Mouse (Mus musculus) thymus, adult 18-20 months (tissue): Measurements from ENCODE around the gene Lmod3.

Source experiments
- DNase-seq, 2 experiments: peaks; one replicate each; pipeline ENCODE4 v3.0.0; 2022; ENCODE audit warnings: mixed read lengths in 2 of 2

Lmod3 gene

DNA sequence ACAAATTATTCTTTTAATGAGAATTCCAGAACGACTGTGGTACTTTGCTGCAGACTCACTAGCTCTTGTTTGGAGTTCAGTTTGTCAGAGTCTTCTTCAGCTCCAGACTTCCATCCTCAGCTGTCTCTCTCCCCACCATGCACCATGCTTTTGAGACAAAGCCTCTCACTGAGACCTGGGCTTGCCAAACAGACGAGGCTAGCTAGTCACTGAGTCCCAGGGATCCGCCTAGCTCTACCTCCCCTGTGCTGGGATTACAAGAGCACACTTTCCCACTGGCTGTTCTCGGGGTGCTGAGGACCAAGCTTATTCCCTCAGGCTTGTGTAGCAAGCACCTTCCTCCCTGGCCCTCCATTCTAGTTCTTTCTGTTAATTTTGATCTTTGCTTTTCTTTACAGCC, 29.0 kb downstream of the Lmod3 start:
- no peak for DNase-seq

- DNase-seq, result no peak
These were observed 29.6 kb downstream of the Lmod3 start for GRCm38 (mm10) chr6:97222931-97223467.

DNA sequence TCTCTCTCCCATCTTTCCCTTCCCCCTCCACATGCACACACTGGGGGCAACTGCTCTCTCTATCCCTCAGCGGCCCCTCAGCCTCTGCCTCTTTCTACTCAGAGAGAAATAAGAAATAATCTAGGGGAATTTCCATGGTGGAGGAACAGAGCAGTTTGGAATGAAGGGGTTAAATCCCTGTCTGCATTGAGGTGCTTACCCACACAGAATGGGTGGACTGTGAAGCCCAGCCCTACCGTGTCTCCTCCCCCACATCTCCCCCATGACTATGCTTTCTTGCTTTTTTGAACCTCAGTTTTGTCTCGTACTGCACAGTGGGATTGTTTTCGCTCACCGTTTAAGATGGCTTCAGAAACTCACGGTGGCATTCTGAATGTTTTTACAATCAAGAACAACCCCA, 30.2 kb downstream of the Lmod3 start:
- no peak for DNase-seq

DNA sequence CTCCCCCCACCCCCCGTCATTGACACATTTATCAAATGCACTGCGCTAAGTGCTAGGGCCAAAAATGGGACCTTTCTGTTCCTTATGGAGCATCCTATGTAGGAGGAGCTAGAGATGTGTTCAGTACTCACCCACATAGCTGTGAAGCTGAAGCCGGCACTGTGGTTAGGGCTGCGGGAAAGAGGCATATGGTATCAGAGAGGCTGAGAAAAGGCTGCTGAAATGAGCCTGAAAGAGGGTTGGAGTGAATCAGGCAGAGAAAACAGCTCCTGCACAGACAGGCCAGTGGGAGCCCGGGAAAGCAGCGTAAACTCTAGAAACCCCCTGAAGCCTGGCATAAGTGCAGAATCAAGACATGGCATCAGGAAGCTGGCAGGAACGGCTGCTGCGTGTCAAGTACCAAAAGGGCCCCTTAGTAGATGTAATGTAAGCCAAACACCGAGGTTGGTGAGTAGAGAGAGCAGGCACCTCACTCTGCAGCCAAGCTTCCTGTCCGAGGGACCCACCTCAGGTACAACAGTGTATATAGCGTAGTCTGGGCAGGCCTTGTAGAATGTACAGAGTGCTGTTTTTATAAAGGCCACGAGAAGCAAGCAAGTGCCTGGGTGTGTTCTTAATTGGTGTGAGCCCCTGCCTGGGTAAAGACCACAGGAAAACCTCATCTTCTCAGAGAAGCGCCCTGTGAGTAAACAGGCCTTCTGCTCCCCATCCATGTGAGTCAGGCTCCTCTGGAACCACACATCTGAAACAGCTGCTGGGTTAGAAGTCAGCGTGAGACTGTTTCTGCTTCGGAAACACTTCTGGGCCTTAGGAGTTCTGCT, 31.1 kb downstream of the Lmod3 start:
- no peak for DNase-seq

- DNase-seq, result no peak
These were observed 31.9 kb downstream of the Lmod3 start for GRCm38 (mm10) chr6:97220672-97221071.

DNA sequence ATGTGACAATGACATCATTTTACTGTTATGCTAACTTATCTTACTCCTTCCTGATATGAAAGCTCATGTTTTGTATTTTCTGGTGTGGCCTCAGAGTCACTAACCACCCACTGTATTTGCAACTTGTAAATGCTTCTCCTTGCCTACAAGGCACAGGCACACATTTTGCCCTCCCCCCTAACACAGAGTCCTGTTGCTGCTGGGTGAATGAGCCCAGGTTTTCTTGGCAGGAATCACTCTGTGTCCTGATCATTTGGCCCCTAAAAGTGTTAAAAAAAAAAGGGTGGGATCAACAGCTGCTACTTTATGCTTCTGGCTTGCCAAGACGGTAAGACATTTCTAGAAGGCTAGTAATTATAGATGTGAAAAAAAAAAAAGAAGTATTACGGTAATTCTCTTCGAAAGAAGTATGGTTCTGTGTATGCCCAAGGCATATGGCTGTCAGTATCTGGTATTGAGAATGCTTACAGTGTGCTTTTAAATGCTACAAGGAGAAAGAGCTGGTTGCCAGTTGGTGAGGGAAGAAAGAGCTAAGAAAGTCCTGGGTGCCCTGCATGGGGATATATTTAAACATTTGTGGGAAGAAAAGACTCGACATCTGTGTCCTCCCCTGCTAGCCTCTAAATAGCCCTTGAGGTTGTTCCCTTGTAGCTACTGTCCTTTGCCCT, 36.3 kb downstream of the Lmod3 start:
- no peak for DNase-seq

GRCm38 (mm10) chr6:97211981-97212380, 40.6 kb downstream of the Lmod3 start:
- peak in 1 of 2 experiments; percentile 18 for DNase-seq

DNA sequence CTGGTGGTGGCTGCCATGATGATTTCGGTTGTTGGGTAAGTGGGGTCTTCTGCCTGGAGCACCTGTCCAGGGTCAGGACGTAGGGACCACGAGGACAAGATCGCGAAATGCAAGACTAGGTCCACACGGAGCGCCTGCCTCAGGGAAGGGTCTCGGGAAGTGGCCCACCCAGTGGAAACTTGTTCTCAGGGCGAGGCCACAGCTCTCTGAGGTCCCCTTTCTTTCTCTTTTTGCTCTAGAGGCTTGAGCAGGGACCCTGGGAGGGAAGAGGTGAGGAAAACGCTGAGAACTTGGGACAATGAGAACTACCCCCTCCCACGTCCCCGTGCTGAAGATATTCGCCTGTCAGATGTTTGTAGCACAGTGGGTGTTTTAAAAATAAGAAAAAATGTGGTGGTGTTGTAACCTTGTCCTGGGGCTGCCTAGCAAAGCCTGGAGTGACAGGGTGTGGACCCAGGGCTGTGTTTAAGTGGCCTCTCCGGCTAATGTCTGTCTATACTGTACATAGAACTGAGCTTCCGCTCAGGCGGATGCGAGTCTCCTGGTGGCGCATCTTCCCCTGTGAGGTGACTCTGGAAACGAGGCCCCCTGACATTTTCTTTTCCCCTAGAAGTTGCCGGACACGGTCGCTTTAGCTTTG, 41.5 kb downstream of the Lmod3 start:
- DNase-seq, result peak in 1 of 2 experiments; percentile 35

GRCm38 (mm10) chr6:97210191-97210961, 42.2 kb downstream of the Lmod3 start, which contains the start of gene Arl6ip5:
TSS of gene Arl6ip5 (plus strand) at chr6:97210689.
- DNase-seq, result peak; percentile 82 to 90

DNA sequence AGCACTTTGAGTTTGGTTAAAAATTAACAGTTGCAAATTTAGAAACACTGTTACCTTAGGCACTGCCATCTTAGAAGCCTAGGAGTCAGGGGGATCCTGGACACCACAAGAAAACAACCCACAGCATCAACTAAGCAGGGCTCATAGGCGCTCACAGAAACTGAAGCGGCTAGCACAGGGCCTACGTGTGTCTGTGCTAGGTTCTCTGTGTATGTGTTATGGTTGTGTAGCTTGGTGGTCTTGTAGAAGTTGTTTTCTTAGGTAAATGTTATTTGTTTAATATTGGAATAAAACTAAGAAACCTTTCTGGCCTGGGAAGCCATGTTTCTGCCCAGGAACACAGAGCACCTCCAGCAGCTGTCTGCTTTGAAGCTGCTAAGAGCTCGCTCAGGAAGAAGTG, 42.8 kb downstream of the Lmod3 start:
- no peak for DNase-seq

DNA sequence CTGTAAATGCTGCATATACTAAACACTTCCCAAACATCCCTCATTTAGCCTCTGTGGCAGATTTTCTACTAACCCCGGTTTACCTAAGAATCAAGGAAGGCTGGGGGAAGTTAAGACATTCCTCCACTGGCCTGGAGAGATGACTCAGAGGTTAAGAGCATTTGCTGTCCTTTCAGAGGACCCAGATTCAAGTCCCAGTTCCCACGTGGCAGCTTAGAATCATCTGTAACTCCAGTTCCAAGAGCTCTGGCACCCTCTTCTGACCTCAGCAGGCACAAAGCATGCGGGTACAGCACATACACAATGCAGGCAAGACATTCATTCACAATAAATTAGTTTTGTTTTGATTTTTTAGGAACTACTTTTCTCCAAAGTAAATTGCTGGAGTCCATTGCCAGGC, 43.4 kb downstream of the Lmod3 start:
- DNase-seq, result no peak

DNA sequence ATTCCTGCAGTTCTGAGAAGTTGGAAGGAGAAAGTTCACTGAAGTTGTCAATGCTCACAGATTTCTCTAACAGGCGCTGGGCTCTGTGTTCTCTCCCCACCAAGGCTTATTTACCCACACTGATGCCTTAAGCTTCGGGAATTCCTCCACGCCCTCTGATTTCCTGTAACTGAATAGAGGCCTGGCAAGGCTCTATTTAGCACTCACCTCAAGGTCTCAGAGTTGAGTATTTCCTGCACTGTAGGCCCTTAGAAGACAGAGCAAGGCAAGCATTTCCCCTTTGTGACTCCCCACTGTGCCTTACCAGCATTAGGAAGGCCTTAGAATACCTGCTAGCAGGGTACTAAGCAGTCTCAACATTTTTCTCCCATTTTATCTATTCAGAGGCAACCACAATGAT, 44.2 kb downstream of the Lmod3 start:
- no peak for DNase-seq

DNA sequence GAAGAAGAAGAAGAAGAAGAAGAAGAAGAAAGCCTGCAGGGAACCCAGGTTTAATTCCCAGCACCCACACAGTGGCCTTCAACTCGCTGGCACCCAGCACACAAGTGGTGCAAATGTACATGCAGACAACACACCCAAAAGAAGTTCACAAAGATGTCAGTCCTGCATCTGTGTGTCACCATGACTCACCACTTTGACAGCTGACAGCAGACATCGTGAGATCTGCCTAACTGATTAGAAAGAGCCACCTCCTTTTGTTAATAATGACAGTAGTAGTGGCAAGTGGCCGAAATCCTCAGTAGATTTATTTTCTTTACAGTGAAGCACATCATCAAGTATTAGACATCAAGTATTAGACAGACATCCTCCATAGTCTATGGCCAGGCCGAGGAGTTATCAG, 45.5 kb downstream of the Lmod3 start:
- no peak for DNase-seq

DNA sequence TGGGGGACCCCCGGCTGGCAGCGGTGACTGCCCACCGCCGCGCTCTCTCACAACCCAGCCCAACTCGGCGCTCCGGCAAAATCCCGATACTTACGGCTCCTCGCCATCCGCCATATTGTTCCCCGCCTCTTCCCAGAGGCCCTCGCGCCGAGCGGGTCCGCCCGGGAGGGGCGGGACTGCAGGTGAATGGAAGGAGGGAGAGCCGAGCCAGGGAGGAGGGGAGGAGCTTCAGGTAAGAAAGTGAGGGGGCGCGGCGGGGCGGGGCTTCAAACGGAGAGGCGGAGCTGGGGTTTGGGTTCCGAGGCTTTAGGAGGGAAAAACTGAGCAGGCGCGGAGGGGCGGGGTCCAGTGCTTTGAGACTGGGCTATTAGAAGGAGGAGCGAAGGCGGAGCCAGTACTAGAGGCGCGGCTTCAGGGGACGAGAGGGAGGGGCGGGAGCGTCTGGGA, 47.1 kb downstream of the Lmod3 start, which contains the start of gene Uba3:
TSS of gene Uba3 (minus strand) at position 209 of the 447 bp plus-strand sequence.
- peak; percentile 99 for DNase-seq

- peak; percentile 41 to 43 for DNase-seq
These were observed 47.6 kb downstream of the Lmod3 start for GRCm38 (mm10) chr6:97204952-97205351.

DNA sequence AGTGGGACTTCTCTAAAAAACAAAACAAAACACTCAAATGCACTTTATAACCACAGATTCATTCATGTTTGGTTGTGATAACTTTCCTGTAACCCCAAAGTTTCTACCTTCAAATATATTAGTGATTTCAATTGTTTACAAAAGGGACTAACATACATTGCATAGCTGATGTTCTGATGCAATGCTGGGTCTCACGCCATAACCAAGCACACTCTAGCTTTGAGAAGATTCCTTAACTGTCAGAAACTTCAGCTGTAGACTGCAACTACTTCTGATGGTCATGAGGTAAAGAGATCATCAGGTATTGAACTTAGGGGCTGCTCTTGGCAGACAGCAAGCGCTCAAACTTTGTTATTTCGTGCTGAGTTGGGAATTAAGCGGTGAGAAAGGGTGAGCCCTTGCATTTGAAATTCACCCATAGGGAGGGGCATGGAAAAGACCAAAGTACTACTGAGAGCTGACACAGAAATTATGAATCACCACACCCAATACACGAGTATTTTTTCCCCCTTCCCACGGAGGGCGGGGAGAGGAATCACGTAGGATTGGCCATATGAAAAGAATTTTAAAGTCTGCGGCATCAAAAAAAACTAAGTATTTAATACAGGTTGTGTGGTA, 48.2 kb downstream of the Lmod3 start:
- no peak for DNase-seq

- DNase-seq, result no peak
These were observed 50.1 kb downstream of the Lmod3 start for GRCm38 (mm10) chr6:97202477-97202876.

DNA sequence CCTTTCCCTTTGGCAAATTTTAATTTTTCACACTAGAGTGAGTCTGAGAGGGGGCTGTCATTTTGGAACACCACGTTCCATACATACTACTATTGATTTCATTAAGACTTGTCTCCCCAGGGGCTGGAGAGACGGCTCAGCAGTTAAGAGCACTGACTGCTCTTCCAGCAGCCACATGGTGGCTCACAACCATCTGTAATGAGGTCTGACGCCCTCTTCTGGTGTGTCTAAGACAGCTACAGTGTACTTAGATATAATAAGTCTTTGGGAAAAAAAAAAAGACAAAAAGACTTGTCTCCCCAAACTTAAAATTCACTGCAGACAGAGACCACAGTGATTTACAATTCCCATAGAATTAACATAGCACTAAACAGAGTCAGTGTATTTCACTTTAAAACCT, 52.1 kb downstream of the Lmod3 start:
- DNase-seq, result no peak
